Mouse (Mus musculus) liver, embryonic 13.5 days (tissue): ENCODE results near the gene Zfp689. TPM values are rescaled to one million over a fixed set of nuclear protein-coding genes. Genes with fewer than 3 reads are reported as not detected.
"Not testable (repeated sequence)": the region's sequence is repeated elsewhere in the genome, so short reads cannot be mapped to it uniquely, and the experiment has no call there.

Source experiments
- ATAC-seq: fragments of 200-750 bp; cut with Nextera tagmentation; 2 replicates; pipeline ENCODE4 v1.8.0; 2017; ENCODE audit warnings: low read depth, mild to moderate bottlenecking, moderate number of reproducible peaks, moderate library complexity
- DNase-seq: peaks from one replicate; pipeline ENCODE4 v3.0.0; 2022
- H3K27ac ChIP-seq: fragments of 300-500 bp; sonication (generic); 2 replicates; pipeline ENCODE4 v1.5.1; 2015; ENCODE audit warnings: moderate library complexity, mild to moderate bottlenecking, inconsistent platforms
- H3K27me3 ChIP-seq: fragments of 300-500 bp; sonication (generic); 2 replicates; pipeline ENCODE4 v1.6.1; 2015; ENCODE audit warnings: mild to moderate bottlenecking, inconsistent platforms
- H3K36me3 ChIP-seq: fragments of 300-500 bp; sonication (generic); 2 replicates; pipeline ENCODE4 v1.6.1; 2015; ENCODE audit warnings: mild to moderate bottlenecking, inconsistent platforms
- H3K4me1 ChIP-seq: fragments of 300-500 bp; sonication (generic); replicated peaks from 2 replicates; pipeline ENCODE4 v1.6.1; 2015; ENCODE audit warnings: inconsistent platforms
- H3K4me2 ChIP-seq: fragments of 300-500 bp; sonication (generic); 2 replicates; pipeline ENCODE4 v1.6.1; 2015; ENCODE audit warnings: inconsistent platforms, mild to moderate bottlenecking, moderate library complexity
- H3K4me3 ChIP-seq: fragments of 300-500 bp; sonication (generic); replicated peaks from 2 replicates; pipeline ENCODE4 v1.5.1; 2015; ENCODE audit warnings: mild to moderate bottlenecking, inconsistent platforms
- H3K9ac ChIP-seq: fragments of 300-500 bp; sonication (generic); 2 replicates; pipeline ENCODE4 v1.6.1; 2015; ENCODE audit warnings: mild to moderate bottlenecking, inconsistent platforms
- H3K9me3 ChIP-seq: fragments of 300-500 bp; sonication (generic); replicated peaks from 2 replicates; pipeline ENCODE4 v1.6.1; 2016; ENCODE audit warnings: inconsistent platforms
- WGBS: fragments of 180-500 bp; shearing (Covaris S2); methylation state at CpG from one replicate; pipeline ENCODE4 v1.1.7; 2015; ENCODE audit not compliant: insufficient replicate concordance; 5-methylcytosine and 5-hydroxymethylcytosine counted together
- polyA plus RNA-seq: library from polyadenylated mRNA; unstranded; fragments of >200 nt; fragmentation: Nextera tagmentation; extraction: Ambion mirVana; gene quantifications from 2 replicates; pipeline ENCODE4 v1.2.1, GENCODE M21; 2015

Zfp689 gene
- polyA plus RNA-seq, result 2.2 and 2.4 TPM in 2 replicates

DNA sequence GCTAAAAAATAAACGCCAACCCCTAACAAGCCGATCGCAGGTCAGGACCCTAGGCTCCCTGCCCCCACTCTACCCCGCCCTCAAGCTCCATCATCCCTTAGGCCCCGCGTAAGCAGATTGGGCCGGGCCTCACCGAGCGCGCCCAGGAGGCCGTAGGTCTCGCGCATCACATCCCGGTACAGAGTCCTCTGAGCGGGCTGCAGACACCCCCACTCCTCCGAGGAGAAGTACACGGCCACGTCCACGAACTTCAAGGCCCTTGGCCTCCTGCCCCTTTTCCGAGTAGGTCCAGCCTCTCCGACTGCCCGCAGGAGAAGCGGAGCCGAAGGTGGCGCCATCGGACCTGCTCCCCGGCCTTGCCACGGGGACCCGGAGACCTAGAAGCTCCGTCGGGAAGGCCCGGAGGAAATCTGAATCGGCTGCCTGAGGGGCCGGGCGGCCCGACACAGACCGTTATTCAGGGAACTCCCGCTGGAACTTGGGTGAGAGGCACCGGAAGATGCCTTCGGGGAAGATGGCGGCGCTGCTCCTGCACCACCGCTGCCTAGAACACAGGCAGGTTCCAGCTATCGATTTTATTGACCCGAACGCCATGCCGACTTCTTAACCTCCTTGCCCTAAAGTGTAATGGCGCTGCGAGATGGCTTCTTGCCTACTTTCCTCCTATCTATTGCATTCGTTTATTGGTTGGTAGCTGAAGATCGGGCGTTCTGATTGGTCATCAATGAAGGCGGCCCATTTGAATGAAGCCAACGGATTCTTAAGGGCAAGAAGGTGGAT lies at the start of gene Zfp689:
TSS of gene Zfp689 (minus strand) at position 638 of the 780 bp plus-strand sequence.
- H3K4me3 ChIP-seq, result peak within 1 kb of the TSS; percentile 81
- H3K27me3 ChIP-seq, result no peaks in the 10 kb centered on the region
- DNase-seq (peak; percentile 90), ATAC-seq (peak; percentile 91)
- H3K27ac ChIP-seq, result peak within 1 kb of the TSS; percentile 93
- H3K9me3 ChIP-seq, result no peaks in the 10 kb centered on the region
- H3K4me1 ChIP-seq, result peaks cover 57% of the 10 kb centered on the region
- H3K4me2 ChIP-seq, result peak within 1 kb of the TSS; percentile 90
- H3K9ac ChIP-seq, result peak within 1 kb of the TSS; percentile 95
- H3K36me3 ChIP-seq, result peaks cover 49% of the 10 kb centered on the region
- WGBS, result under 1% methylated on average over 54 of the region's 54 CpGs

DNA sequence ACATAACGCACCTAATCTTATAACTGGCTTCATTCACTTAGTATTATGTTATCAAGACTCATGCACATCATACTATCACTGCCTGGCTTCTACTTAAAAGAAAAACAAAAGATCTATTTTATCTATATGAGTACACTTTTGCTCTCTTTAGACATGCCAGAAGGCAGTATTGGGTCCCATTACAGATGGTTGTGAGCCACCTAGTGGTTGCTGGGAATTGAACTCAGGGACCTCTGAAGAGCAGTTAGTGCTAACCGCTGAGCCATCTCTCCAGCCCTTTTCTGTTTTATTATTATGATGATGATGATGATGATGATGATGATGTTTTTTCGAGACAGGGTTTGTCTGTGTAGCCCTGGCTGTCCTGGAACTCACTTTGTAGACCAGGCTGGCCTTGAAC lies 49.4 kb upstream of the Zfp689 start:
- Histone ChIP-seq H3K9ac (no peak overlapping the region), H3K4me3 (no peak overlapping the region), H3K27ac (no peak overlapping the region), H3K4me1 (no peaks in the 10 kb centered on the region), H3K4me2 (no peak overlapping the region), H3K27me3 (no peaks in the 10 kb centered on the region), H3K9me3 (no peaks in the 10 kb centered on the region), H3K36me3 (no peaks in the 10 kb centered on the region)
- DNase-seq (peak; percentile 31), ATAC-seq (0 out of 2 replicates have a peak, but pooled peaks have one; percentile 51)
- 37% methylated on average over 3 of the region's 3 CpGs for WGBS

DNA sequence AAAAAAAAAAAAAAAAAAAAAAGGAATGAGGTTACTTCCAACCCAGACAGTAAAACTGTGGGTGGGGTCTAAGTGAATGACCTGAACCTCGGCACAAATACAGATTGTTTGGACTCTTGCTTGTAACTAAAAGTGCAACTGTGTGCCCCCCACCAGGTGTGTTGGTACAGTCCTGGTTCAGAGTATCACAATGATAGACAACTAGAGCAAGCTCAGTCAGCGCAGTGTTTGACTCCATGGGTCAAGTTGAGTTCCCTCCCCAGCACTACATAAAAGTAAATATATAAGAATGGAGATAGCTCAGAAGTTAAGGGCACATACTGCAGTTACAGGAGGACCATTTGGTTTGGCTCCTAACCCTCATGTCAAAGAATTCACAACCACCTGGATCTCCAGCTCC lies 48.4 kb upstream of the Zfp689 start:
- H3K27me3 ChIP-seq, result no peaks in the 10 kb centered on the region
- DNase-seq (no peak), ATAC-seq (peak; percentile 50; the same call in 1 of the 2 replicates)
- H3K4me1 ChIP-seq, result no peaks in the 10 kb centered on the region
- H3K4me3 ChIP-seq, result no peak overlapping the region
- peaks cover 5% of the 10 kb centered on the region; the same call in 1 of the 2 replicates for H3K36me3 ChIP-seq
- no peak overlapping the region for H3K27ac ChIP-seq
- no peaks in the 10 kb centered on the region for H3K9me3 ChIP-seq
- no peak overlapping the region for H3K9ac ChIP-seq
- H3K4me2 ChIP-seq, result no peak overlapping the region
- WGBS, result 65% methylated on average over 2 of the region's 2 CpGs

DNA sequence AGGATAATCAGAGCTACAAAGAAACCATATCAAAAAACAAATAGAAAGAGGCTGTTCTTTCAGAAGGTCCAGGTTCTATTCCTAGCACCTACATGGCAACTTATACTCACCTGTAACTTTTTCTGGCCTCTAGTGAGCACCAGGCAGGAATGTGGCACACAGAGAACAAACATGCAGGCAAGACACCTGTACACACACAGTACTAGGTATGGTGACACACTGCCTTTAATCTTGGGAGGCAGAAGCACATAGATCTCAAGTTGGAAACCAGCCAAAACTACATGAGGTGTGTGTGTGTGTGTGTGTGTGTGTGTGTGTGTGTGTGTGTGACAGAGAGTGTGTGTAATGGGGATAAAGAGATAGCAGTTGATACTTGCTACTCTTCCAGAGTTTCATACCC lies 45.7 kb upstream of the Zfp689 start:
- Histone ChIP-seq H3K36me3 (peaks cover 32% of the 10 kb centered on the region), H3K9ac (no peak overlapping the region), H3K27me3 (no peaks in the 10 kb centered on the region), H3K27ac (no peak overlapping the region), H3K4me2 (no peak overlapping the region), H3K4me1 (0 out of 2 replicates have a peak, but pooled peaks cover 2% of the 10 kb centered on the region), H3K9me3 (no peaks in the 10 kb centered on the region), H3K4me3 (no peak overlapping the region)
- DNase-seq (no peak), ATAC-seq (no peak)

DNA sequence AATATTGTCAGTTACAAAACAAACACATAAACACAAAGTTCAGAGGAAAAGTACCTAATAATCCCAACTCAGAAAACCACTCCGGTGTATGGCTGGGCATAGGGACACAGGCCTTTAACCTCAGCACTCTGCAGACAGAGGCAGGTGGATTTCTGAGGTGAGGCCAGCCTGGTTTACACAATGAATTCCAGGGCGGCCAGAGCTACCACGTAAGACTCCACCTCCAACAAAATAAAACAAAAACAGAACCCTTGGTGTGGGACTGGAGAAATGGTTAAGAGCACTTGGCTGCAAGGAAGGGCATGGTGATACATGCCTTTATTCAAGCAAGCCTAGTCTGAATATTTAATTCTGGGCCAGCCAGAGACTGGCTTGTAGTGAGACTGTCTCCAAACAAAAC lies 42.9 kb upstream of the Zfp689 start:
- H3K36me3 ChIP-seq, result peaks cover 58% of the 10 kb centered on the region
- ATAC-seq (no peak), DNase-seq (no peak)
- no peak overlapping the region for H3K27ac ChIP-seq
- no peaks in the 10 kb centered on the region for H3K9me3 ChIP-seq
- 82% methylated on average over 3 of the region's 3 CpGs for WGBS
- H3K4me3 ChIP-seq, result no peak overlapping the region
- H3K9ac ChIP-seq, result no peak overlapping the region
- H3K27me3 ChIP-seq, result no peaks in the 10 kb centered on the region
- 0 out of 2 replicates have a peak, but pooled peaks cover 2% of the 10 kb centered on the region for H3K4me1 ChIP-seq
- H3K4me2 ChIP-seq, result no peak overlapping the region

DNA sequence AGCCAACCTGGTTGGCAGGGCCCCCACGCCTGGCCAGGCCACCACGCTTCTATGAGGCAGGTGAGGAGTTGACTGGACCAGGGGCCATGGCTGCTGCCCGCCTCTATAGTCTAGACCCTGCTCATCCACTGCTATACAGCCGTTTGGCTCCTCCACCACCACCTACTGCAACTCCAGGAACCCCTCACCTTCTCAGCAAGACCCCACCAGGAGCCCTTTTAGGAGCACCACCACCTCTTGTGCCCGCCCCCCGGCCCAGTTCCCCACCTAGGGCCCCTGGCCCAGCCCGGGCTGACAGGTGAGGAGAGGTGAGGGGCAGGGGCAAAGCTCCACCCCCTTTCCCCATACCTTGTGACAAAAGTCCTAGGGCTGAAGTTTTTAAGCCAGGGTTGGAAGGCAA lies 41.0 kb upstream of the Zfp689 start:
- Histone ChIP-seq H3K4me2 (no peak overlapping the region), H3K27ac (no peak overlapping the region), H3K36me3 (peaks cover 76% of the 10 kb centered on the region), H3K9ac (no peak overlapping the region), H3K27me3 (no peaks in the 10 kb centered on the region), H3K4me3 (no peak overlapping the region), H3K9me3 (no peaks in the 10 kb centered on the region), H3K4me1 (0 out of 2 replicates have a peak, but pooled peaks cover 2% of the 10 kb centered on the region)
- no peak for DNase-seq
- 87% methylated on average over 7 of the region's 7 CpGs for WGBS
- ATAC-seq, result no peak

DNA sequence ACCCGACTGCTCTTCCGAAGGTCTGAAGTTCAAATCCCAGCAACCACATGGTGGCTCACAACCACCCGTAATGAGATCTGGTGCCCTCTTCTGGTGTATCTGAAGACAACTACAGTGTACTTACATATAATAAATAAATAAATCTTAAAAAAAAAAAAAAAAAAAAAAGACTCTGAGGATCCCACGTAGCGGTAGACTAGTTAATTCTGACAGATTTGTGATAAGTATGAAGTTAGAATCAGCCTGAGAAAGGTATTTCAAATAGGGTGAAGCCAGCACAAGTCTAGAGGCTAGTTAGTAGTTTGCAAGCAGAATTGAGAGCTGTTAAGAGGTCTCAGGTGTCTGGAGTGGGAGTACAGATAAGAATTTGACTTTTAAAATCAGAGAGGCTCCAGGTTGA lies 39.4 kb upstream of the Zfp689 start:
- not testable (repeated sequence) for H3K4me1 ChIP-seq, DNase-seq, H3K27ac ChIP-seq, H3K9me3 ChIP-seq, H3K9ac ChIP-seq, H3K27me3 ChIP-seq, H3K4me3 ChIP-seq, H3K4me2 ChIP-seq, ATAC-seq
- peaks cover 91% of the 10 kb centered on the region for H3K36me3 ChIP-seq
- WGBS, result 80% methylated on average over 4 of the region's 5 CpGs

DNA sequence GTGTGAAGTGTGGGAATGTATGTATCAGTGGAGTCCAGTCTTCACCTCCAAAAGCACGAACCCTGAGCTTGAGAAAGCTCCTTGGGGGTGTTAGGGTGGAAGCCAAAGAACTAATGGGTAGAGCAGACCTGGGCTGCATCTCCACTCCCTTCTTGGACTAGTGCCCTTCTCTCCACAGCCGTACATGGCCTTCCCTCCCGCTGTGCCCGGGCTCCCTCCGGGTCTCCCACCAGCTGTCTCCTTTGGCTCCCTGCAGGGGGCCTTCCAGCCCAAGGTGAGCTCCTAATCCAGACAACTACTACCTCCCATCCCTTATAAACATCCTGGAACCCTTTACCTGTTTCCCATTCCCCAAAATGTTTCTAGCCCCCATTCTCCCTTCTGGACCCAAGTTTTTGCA lies 36.5 kb upstream of the Zfp689 start:
- 88% methylated on average over 5 of the region's 5 CpGs for WGBS
- no peak overlapping the region for H3K4me3 ChIP-seq
- H3K4me2 ChIP-seq, result no peak overlapping the region
- peaks cover 18% of the 10 kb centered on the region for H3K4me1 ChIP-seq
- H3K9me3 ChIP-seq, result no peaks in the 10 kb centered on the region
- no peaks in the 10 kb centered on the region for H3K27me3 ChIP-seq
- no peak overlapping the region for H3K9ac ChIP-seq
- ATAC-seq (no peak), DNase-seq (no peak)
- no peak overlapping the region for H3K27ac ChIP-seq
- peaks cover 94% of the 10 kb centered on the region for H3K36me3 ChIP-seq

DNA sequence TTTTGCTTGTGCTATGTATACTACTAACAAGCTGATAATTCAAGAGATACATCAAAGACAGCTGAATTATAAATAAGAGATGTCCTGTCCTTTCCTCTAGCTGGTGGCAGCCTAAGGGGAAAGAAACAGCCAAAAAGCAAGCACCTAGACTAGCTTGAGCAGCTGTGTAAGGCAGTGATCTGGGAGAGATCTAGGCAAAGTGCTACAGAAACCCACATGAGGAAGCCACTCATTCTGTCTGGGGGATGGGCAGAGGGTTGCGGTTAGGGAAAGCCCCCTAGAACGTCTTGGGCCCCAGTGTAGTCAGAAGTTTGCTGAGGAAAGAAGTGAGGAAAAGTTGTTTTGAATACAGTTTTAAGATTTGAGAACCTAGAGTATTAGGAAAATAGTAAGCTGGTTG lies 31.4 kb upstream of the Zfp689 start:
- Histone ChIP-seq H3K9me3 (no peaks in the 10 kb centered on the region), H3K27ac (peak overlapping the region; percentile 93), H3K9ac (peak overlapping the region; percentile 98), H3K27me3 (no peaks in the 10 kb centered on the region), H3K4me2 (peak overlapping the region; percentile 90), H3K4me3 (peak overlapping the region; percentile 97), H3K4me1 (peaks cover 46% of the 10 kb centered on the region), H3K36me3 (peaks cover 64% of the 10 kb centered on the region)
- WGBS, result 14% methylated on average over 2 of the region's 2 CpGs
- DNase-seq, result no peak
- no peak for ATAC-seq

DNA sequence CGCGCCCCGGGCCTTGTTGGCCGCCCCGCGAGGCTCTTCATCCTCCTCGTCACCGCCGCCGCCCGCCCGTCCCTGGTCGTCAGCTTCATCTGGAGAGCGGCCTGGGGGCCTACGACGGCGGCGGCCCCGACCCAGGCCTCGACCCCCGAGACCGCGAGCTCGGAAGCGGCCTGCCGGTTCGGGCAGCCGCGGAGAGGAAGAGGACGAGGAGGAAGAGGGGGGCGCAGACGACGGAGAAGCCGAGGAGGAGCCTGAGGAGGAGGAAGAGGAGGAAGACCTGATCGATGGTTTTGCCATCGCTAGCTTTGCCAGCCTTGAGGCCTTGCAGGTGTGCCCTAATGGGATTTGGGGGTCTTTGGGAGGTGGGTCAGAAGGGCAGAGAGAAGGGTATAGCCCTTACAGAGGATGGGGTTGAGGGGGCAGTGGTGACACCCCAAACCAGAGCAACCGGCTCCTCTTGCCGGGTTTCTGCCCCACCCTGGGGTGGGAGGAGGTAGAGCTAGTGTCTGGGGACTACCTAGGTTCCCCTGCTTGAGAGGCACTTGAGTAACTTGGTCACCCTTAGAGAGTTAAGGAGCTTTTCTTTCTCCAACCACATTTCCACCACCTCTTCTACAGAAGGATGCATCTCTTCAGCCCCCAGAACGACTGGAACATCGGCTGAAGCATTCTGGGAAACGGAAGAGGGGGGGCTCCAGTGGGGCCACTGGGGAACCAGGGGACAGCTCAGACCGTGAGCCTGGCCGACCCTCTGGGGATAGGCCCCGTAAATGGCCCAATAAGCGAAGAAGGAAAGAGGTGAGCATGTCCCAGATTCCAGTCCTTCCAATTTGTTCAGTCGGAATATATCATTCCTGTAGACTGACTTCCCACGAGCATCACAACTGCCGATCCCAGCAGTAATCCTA lies 30.6 kb upstream of the Zfp689 start:
- ATAC-seq (no peak), DNase-seq (peak; percentile 35)
- Histone ChIP-seq H3K9me3 (no peaks in the 10 kb centered on the region), H3K27me3 (no peaks in the 10 kb centered on the region), H3K27ac (peak overlapping the region; percentile 93), H3K4me2 (peak overlapping the region; percentile 90), H3K4me1 (peaks cover 48% of the 10 kb centered on the region), H3K36me3 (peaks cover 64% of the 10 kb centered on the region), H3K9ac (peak overlapping the region; percentile 98), H3K4me3 (peak overlapping the region; percentile 97)
- WGBS, result 2% methylated on average over 48 of the region's 48 CpGs

DNA sequence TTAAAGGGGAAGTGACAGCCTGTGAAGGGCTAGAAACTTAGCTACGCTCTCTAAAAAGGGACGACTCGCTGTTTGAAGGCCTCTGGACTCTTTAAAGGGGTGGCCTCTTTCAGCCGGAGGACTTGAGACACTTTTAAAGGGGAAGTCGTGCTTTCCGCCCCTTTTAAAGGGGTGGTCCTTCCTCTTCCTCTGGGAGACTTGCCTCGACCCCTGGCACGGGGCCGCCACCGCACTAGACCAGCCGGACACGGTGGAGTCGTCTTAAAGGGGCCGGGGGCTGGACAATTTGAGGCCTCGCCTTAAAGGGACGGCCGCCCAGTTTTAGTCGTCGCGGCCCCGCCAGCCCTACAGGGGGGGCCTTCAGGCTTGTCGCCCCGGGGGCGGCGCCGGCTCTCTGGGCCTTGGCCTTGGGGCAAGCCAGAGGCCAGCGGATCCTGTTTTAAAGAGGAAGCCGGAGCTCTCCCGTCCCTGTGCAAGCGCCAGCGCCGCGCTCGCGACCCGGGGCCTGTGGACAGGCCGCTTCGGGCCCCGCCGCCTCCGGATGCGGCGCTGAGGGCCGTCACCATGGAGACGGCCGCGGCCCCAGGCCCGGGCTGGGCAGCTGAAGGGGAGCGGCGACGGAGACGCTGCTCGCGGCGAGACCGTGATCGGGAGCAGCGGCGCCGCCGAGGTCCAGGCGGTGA lies 29.8 kb upstream of the Zfp689 start, which contains the start of gene Fbrs:
TSS of gene Fbrs (plus strand) at position 565 of the 683 bp plus-strand sequence.
- Histone ChIP-seq H3K4me1 (peaks cover 48% of the 10 kb centered on the region), H3K4me3 (peak within 1 kb of the TSS; percentile 97), H3K27me3 (no peaks in the 10 kb centered on the region), H3K9ac (peak within 1 kb of the TSS; percentile 98), H3K9me3 (no peaks in the 10 kb centered on the region), H3K36me3 (peaks cover 64% of the 10 kb centered on the region), H3K4me2 (peak within 1 kb of the TSS; percentile 90), H3K27ac (peak within 1 kb of the TSS; percentile 93)
- DNase-seq (peak; percentile 83), ATAC-seq (peak; percentile 34)
- under 1% methylated on average over 62 of the region's 62 CpGs for WGBS
